Mouse (Mus musculus): ENCODE results near the gene Cfap77.

GRCm38 (mm10) chr2:28995436-28995835 lies 59.4 kb downstream of the Cfap77 start:
- no peak for TF ChIP-seq CTCF (IDR thresholded peaks at IDR 0.05; ENCODE audit: low read depth, low read length)
- no peak for TF ChIP-seq POLR2A (IDR thresholded peaks at IDR 0.05; ENCODE audit: borderline replicate concordance, low read depth, low read length)
